Mouse (Mus musculus) cerebellum, adult 9-10 months (tissue): Measurements from ENCODE around the gene Crip1.

ENCODE experiments used
- DNase-seq: peaks from one replicate; pipeline ENCODE4 v3.0.0; 2022

Gene Crip1

GRCm38 (mm10) chr12:113148381-113149035 lies 2.4 kb downstream of the Crip1 start:
- DNase-seq, result peak; percentile 40

GRCm38 (mm10) chr12:113149341-113149740 lies 3.2 kb downstream of the Crip1 start:
- no peak for DNase-seq

GRCm38 (mm10) chr12:113149896-113150295 lies 3.8 kb downstream of the Crip1 start:
- DNase-seq, result no peak

GRCm38 (mm10) chr12:113150591-113150990 lies 4.5 kb downstream of the Crip1 start:
- DNase-seq, result no peak

DNA sequence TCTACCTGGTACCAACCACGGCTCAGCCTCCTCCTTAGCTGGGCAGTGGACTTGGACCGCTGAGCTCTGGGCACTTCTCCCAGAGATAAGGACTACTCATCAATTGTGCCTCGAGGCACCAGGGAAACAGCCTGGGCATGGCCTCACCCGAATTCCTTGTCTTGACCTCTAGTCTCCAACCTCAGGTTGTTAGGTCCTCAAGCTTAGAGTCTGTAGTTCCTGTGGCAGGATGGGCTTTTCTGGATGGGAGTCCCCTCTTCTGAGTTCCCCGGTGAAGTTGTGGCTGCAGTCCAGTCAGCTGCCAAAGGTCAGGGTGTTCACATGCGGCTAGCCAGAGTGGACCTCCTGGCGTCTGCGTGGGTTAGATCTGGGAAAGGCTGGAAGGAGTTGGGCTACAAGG lies 4.9 kb downstream of the Crip1 start:
- no peak for DNase-seq

GRCm38 (mm10) chr12:113151661-113152271 lies 5.7 kb downstream of the Crip1 start:
- DNase-seq, result no peak

DNA sequence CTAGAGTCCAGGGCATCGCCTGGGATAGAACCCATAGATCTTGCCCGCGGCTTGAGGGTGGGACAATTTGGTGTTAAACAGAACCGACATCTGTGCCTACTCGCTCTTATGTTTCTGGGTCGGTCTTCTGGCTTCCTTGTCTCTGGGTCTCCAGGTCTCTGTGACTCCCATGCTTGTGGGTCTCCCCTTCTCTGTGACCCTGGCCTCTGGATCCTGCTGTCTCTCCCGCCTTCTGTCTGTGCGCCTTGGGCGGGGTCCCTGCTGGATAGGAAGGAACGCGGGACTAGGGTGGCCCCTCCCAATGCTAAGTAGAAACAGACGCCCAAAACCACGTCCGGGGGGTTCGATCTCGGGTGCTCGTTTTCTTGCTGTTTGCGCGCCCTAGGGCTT lies 6.2 kb downstream of the Crip1 start:
- DNase-seq, result no peak

GRCm38 (mm10) chr12:113152991-113153525 lies 6.9 kb downstream of the Crip1 start:
- DNase-seq, result no peak

DNA sequence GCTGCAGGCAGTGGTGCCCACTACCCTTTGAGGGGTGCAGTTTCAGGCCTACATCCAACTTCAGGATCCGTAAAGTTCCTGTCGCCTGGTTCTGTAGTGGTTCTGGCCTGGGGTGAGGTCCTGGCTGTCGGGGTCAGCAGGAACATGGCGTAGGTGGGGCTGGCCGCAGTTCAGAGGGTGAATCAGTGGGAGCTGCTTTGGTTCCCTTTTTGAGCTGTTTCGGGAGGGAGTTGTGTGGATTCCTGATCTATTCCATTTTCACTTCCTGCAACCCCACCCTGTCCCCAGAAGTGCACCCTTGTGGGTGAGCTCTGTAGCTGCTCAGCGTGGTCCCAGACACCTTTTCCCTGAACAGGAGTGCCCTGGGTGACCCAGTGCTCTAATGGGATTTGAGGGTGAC lies 7.9 kb downstream of the Crip1 start:
- peak; percentile 43 for DNase-seq

DNA sequence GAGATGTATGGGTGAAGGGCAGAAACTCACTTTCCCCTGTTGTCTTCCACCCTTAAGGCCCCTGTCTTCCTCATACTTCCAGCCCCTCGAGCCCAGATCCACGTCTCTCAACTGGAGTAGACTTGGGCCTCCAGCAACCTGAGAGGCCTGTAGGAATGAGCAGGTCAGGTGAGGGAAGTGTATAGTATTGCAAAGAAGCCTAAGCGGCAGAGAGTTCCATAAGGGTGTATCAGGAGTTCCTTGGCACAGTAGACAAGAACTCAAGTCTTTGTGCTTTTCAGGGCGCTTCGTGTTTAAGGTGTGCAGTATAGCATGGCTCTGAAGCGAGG lies 8.6 kb downstream of the Crip1 start:
- no peak for DNase-seq

DNA sequence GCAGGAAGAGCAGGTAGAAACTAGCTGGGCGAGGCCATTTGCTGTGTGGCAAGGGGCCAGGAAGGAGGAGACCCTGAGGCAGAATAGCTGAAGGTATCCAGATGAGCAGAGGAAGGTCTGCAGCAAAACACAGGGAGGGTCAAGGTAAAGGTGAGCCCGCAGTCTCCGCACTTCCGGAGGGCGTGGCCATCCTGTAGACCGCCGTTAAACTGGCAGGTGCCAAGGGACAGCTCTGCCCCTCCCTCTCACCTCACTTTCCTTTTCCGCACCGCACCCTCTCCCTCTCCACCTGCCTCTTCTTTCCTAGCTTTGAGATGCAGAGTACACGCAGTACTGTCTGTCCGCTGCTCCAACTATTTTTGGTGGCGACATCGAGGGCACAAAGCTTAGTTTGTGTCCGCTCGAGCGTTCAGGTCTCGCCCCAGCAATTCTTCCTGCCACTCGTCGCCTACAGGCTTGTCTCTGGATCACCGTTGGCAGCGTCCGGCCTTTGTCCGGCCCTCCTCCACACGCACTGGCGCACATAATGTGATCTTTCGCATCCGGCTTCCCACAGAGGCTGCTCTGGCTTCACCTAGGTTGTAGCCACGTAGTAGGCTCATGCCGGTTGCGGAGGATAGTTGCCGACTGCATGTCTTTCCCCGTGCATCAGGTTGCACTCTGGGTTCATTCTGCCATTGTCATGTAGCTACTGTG lies 9.1 kb downstream of the Crip1 start:
- DNase-seq, result peak; percentile 74

GRCm38 (mm10) chr12:113155887-113156539 lies 9.9 kb downstream of the Crip1 start, which contains the start of gene Tedc1:
Gene Tedc1, plus strand, starts transcription at chr12:113156421.
- DNase-seq, result peak; percentile 99

- DNase-seq, result no peak
Observed at GRCm38 (mm10) chr12:113156540-113156929, 10.4 kb downstream of the Crip1 start.

DNA sequence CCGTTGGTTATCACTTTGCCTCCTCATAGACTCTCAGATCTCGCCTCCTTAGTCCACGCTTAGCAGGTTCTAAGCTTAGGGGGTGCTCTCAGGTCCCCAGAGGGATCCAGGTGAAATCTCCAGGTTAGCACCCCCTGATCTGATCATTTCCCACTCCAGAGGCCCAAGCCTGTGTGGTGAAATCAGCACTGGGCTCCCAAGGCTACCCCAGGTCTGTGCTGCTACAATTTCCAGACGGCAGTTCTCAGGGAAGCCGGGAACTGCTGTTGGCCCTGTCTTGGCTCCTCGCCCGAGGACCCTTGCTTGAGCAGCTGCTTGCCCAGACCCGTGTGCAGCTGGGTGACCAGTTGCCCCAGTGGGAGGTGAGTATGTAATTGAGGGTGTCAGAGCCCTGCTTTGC lies 10.9 kb downstream of the Crip1 start:
- peak; percentile 61 for DNase-seq

- DNase-seq, result peak; percentile 55
Observed at GRCm38 (mm10) chr12:113157521-113157920, 11.4 kb downstream of the Crip1 start.

- no peak for DNase-seq
Observed at GRCm38 (mm10) chr12:113157971-113158370, 11.9 kb downstream of the Crip1 start.

- peak; percentile 53 for DNase-seq
Observed at GRCm38 (mm10) chr12:113163561-113164006, 17.5 kb downstream of the Crip1 start.

DNA sequence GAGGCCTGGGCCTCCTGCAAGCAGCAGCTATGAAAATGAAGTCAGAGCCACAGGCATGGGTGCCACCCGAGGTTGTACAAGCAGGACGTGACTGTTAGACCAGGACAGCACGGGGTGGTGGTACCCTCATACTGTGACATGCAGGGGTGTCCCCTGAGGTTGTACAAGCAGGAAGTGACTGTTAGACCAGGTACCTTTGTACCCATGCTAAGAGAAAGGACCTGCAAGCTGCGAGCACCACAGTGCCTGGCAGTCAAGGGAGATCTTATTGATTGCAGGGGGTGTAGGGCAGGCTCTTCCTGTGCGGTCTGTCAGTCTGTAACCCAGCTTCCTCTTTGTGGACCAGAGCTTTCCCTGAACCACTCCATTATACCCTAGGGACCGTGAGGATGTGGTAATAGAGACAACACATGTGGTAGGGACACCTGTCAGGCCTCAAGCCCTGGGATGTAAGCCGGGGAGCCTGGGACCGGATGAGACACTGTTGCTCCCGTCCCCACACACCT lies 22.0 kb downstream of the Crip1 start:
- DNase-seq, result no peak

GRCm38 (mm10) chr12:113176960-113177725 lies 31.0 kb downstream of the Crip1 start:
- DNase-seq, result no peak

- no peak for DNase-seq
Observed at GRCm38 (mm10) chr12:113181020-113181419, 34.9 kb downstream of the Crip1 start.

GRCm38 (mm10) chr12:113184945-113185344 lies 38.8 kb downstream of the Crip1 start:
- peak; percentile 45 for DNase-seq
